Mouse (Mus musculus) bone marrow, adult 2 months (tissue): ENCODE measurements around the gene Kcng3.

Source experiments
- CTCF ChIP-seq: fragments of 200-500 bp; IDR thresholded peaks from 2 replicates; pipeline ENCODE4 v1.5.1; 2011; ENCODE audit warnings: low read length, control low read depth; ENCODE audit not compliant: control insufficient read depth, insufficient read depth
- POLR2A ChIP-seq: fragments of 200-500 bp; IDR thresholded peaks from 2 replicates; pipeline ENCODE4 v1.6.1; 2011; ENCODE audit warnings: low read depth, mild to moderate bottlenecking, control low read depth, low read length, borderline replicate concordance; ENCODE audit not compliant: control insufficient read depth

DNA sequence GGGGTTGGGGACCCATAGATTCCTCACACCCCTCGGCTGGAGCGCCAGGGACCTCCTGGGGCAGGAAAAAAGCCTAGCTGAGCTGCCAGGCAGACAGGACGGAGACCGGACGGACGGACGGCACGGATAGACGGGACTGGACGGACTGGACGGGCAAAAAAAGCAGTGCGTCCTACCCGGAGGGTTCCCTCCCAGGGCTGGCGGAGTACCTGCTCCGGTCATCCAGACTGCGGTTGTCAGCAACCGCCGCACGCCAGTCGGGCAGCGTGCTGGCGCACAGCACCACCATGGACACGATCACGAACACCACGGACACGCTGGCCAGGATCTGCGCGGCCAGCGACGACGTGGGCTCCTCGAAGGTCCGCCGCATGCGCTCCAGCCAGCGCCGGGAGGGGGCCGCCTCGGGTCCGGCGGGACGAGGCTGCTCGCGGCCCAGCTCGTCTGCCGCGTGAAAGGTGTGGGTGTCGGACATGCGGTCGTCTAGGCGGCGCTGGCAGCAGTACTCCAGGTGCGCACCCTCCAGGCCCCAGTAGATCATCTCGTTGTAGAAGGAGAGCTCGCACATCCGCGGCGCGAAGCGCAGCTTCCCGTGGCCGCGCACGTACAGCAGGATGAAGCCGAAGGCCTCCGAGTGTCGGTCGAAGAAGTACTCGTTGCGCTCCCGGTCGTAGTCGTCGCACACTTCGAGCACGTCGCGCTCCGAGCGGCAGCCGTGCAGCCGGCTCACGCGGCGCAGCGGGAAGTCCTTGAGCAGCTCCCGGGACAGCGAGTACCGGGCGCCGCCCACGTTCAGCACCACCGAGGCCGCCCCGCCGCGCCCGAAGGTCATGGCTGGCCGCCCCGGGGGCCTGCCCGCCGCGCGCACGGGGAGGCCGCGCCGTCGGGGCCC lies 662 bp downstream of the Kcng3 start:
- TF ChIP-seq POLR2A = peak; percentile 24; the same call in 1 of the 2 replicates
- no peak for TF ChIP-seq CTCF
